Mouse (Mus musculus) megakaryocyte, embryonic 14.5 days (primary cell): ENCODE measurements around the gene Nlrp3. TPM values are rescaled to one million over a fixed set of nuclear protein-coding genes. Genes with fewer than 3 reads are reported as not detected.

Experiments
- H3K27me3 ChIP-seq: replicated peaks from 2 replicates; pipeline ENCODE3; 2012; ENCODE audit warnings: inconsistent platforms
- H3K36me3 ChIP-seq: replicated peaks from 2 replicates; pipeline ENCODE3; 2012; ENCODE audit warnings: low read length, inconsistent platforms, mixed read lengths
- H3K4me1 ChIP-seq: 2 replicates; pipeline ENCODE4 v1.6.1; 2012; ENCODE audit warnings: inconsistent platforms
- H3K4me3 ChIP-seq: replicated peaks from 2 replicates; pipeline ENCODE3; 2012; ENCODE audit warnings: moderate library complexity, mild to moderate bottlenecking, inconsistent platforms
- H3K9me3 ChIP-seq: 2 replicates; pipeline ENCODE4 v1.6.1; 2012; ENCODE audit warnings: inconsistent platforms
- FLI1 ChIP-seq: IDR thresholded peaks from 2 replicates; pipeline ENCODE4 v1.6.1; 2012; ENCODE audit warnings: low read length, inconsistent platforms, mixed read lengths
- GATA1 ChIP-seq: IDR thresholded peaks from 3 replicates; pipeline ENCODE4 v1.6.1; 2012; ENCODE audit warnings: mixed read lengths, low read length, inconsistent platforms, borderline replicate concordance
- polyA plus RNA-seq: library from polyadenylated mRNA; stranded (reverse); fragments of >175 nt; gene quantifications from 2 replicates; pipeline ENCODE4 v1.2.3, GENCODE M21; 2012; ENCODE audit warnings: low replicate concordance; ENCODE audit not compliant: insufficient read depth

The Nlrp3 gene
- 0.41 and 0.84 TPM in 2 replicates for polyA plus RNA-seq

DNA sequence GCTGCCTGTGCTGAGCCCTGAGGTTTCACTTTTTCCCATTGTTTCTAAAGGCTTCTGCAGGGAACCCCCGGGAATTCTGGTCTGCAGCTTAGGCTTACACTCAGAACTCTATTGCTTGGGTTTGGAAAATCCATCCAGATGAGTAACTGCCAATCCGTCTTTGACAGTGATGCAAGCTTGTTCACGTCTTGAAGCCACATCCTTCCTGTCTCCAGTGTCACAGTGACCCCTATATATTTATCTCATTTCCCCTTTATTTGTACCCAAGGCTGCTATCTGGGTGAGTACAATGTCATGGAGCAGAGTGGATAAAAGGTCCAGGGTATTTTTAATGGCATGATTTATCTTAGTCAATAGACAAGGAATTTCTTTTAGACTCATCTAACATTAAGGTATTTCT is at the start of gene Nlrp3:
Gene Nlrp3, plus strand, starts transcription at position 245 of the 400 bp plus-strand sequence.
- Histone ChIP-seq H3K9me3 (peaks cover 14% of the 10 kb centered on the region), H3K4me1 (peaks cover 34% of the 10 kb centered on the region), H3K4me3 (peak within 1 kb of the TSS; percentile 84), H3K27me3 (peaks cover 66% of the 10 kb centered on the region), H3K36me3 (no peaks in the 10 kb centered on the region)
- TF ChIP-seq GATA1 (no peak), FLI1 (no peak)

DNA sequence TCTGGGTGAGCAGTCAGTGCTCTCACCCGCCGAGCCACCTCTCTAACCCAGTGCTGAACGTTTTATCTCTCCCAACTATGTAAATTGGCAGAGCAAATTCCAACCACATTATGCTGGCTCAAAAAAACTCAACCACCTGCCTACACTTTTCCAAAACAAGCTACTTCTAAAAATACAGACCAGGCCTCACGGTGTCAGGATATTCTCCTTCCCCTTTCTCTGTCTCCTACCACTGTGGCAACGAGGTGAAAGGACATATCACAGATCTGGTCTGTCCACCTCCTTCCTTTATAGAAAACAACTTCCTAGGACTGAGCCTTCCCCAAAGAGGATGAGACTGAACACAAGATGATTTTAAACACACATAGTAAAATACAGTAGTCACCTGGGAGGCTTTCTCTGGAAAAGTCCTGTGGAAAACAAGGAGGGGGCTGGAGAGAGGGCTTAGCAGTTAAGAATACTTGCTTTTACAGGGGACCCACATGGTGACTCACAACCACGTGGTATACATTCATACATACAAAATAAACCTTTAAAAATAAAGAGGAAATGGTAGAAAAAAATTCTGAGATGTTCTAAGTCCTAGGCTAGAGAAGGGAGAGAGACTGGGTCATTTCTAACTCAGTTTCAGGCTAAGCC is 44.6 kb upstream of the Nlrp3 start:
- H3K36me3 ChIP-seq, result peaks cover 99% of the 10 kb centered on the region
- peaks cover 21% of the 10 kb centered on the region for H3K4me1 ChIP-seq
- H3K9me3 ChIP-seq, result peaks cover 3% of the 10 kb centered on the region; the same call in 1 of the 2 replicates

DNA sequence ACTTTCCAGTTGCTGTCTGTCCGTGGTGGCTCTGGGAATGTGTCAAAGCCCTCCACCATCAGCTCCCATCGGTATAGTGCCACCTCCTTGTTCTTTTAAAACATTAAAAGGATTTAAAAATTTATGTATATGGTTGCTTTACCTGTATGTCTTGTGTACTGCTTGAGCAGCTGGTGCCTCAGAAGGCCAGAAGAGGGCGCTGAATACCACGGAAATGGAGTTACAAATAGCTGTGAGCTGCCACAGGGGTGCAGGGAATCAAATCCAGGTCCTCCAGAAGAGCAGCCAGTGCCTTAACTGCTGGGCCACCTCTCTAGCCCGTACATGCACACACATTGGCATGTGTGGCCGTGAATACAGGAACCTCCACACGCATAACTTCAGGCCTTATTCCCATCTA is 43.6 kb upstream of the Nlrp3 start:
- Histone ChIP-seq H3K9me3 (peaks cover 3% of the 10 kb centered on the region; the same call in 1 of the 2 replicates), H3K4me3 (no peak overlapping the region), H3K27me3 (no peaks in the 10 kb centered on the region), H3K4me1 (peaks cover 21% of the 10 kb centered on the region), H3K36me3 (peaks cover 99% of the 10 kb centered on the region)
- TF ChIP-seq FLI1, result no peak
- no peak for TF ChIP-seq GATA1

More for the DNA sequence above, 44.6 kb upstream of the Nlrp3 start:
- H3K4me3 ChIP-seq, result no peak overlapping the region
- TF ChIP-seq GATA1 (no peak), FLI1 (no peak)
- no peaks in the 10 kb centered on the region for H3K27me3 ChIP-seq

DNA sequence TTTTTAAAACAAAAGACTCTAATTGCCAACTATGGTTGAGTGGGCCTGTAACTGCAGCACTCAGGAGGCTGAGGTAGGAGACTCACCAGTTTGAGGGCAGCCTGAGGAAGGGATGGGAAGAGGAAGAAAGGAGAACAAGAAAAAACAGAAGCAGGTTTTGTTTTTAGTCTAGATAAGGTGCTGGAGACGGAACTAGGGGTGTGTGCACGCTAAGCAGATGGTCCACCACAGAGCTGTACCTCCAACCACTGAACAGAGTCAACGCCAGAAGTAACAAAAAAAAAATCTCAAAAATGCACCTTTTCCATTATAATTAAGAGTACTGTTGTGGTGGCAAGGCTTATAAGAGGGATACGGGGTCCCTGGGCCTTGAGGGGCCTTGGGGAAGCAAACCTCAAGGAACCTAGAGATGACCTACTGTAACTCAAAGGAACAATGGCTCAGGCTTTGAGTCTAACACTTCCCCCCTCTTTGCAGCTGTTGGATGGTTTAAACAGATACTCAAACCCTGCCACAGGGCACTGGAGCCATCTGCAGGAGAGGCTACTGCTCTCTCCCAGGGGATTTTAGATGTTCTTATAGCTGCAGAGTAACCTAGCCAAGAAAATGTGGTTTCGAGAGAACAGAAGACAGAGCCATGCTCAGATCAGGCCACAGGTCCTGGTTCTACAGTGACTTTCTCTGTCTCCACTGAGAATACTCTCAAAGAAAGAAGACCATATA is 39.2 kb upstream of the Nlrp3 start:
- Histone ChIP-seq H3K9me3 (peaks cover 3% of the 10 kb centered on the region; the same call in 1 of the 2 replicates), H3K4me3 (no peak overlapping the region), H3K36me3 (peaks cover 73% of the 10 kb centered on the region), H3K27me3 (peaks cover 18% of the 10 kb centered on the region), H3K4me1 (peaks cover 39% of the 10 kb centered on the region)
- no peak for TF ChIP-seq GATA1
- TF ChIP-seq FLI1, result no peak

DNA sequence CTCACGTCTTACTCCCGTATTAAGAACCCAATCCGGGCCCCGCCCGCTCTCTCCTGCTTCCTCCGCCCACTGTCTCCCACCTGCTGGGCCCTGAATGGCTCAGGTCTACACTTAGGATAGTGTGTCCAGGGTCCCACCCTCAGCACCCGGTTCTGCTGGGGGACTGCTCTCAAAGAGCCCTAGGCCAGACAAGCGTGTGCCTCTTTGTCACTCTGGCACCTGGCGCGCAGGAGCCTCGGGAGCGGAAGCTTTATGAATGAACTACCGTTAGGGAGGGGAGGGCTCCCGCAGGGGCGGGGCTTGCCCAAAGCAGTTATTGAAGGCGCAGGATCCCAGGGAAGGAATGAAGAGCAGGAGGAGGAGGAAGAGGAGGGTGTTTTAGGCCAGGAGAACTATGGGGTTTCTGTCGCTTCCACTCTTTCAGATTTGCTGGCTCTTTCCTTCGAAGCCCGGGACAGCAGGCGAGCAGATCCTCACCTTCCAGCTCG is 36.0 kb upstream of the Nlrp3 start:
- no peak for TF ChIP-seq FLI1
- TF ChIP-seq GATA1, result no peak
- Histone ChIP-seq H3K27me3 (peaks cover 32% of the 10 kb centered on the region), H3K36me3 (peaks cover 46% of the 10 kb centered on the region), H3K9me3 (no peaks in the 10 kb centered on the region), H3K4me1 (peaks cover 23% of the 10 kb centered on the region), H3K4me3 (peak overlapping the region; percentile 93)

DNA sequence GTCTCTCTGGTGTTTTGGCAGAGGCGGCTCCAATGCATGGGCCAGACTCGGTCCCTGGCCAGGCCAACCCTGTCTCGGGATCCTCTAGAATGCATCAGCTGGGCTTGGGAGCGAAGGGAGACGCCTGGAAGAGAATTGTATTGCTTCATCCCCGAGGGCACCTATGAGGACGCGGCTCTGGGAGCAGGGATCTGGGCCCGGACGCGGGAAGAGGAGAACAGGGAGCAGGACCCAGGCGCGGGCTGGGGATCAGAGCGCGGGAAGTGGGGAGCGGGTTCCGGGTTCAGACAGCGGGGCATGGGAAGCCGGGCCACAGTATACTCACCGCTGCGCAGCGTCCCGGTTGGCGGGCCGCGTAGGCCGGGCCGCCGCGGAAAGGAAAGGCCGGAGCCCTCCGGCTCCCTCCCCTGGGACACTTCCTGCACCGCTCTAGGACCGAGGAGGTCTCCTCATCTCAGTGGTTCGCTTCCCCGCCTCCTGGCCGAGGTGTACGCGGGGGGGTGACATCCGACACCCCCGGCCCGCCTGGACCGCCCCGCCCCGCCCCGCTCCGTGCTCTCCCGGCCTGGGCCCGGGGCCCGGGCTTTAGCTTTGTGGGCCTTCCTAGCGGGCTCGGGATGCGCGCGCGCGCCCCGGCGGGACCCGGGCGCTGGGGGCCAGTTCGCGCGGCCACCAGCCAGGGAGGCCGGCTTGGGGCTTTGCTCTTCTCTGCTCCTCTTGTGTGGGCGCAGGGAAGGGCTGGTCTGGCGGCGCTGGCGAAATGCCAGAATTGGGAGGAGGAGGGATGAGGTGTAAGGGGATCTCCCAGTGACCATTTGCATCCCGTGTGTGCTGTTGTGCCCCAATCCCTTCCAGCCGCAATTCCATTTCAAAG is 35.3 kb upstream of the Nlrp3 start:
- Histone ChIP-seq H3K4me1 (peaks cover 23% of the 10 kb centered on the region), H3K27me3 (peaks cover 32% of the 10 kb centered on the region), H3K4me3 (peak overlapping the region; percentile 93), H3K36me3 (peaks cover 43% of the 10 kb centered on the region), H3K9me3 (no peaks in the 10 kb centered on the region)
- no peak for TF ChIP-seq GATA1
- no peak for TF ChIP-seq FLI1

DNA sequence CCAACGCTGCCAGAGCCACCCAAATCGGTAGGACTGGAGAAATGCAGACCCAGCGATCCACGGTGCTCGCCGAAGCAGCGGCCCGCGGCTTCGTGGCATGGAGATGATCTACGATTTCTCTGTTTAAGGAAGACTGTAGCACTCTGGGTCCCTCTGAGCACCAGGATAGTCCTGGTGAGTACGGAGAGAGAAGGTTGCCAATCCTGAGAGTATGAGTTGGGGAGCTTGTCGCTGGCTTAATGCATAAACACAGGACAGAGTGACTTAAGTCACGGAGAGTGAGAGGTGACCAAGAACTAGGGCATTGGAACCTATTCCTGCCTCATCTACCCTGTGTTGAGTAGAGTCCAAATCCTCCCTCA is 34.7 kb upstream of the Nlrp3 start:
- H3K27me3 ChIP-seq, result peaks cover 32% of the 10 kb centered on the region
- TF ChIP-seq FLI1 (no peak), GATA1 (no peak)
- H3K9me3 ChIP-seq, result no peaks in the 10 kb centered on the region
- H3K4me1 ChIP-seq, result peaks cover 23% of the 10 kb centered on the region
- peak overlapping the region; percentile 93 for H3K4me3 ChIP-seq
- H3K36me3 ChIP-seq, result peaks cover 37% of the 10 kb centered on the region

DNA sequence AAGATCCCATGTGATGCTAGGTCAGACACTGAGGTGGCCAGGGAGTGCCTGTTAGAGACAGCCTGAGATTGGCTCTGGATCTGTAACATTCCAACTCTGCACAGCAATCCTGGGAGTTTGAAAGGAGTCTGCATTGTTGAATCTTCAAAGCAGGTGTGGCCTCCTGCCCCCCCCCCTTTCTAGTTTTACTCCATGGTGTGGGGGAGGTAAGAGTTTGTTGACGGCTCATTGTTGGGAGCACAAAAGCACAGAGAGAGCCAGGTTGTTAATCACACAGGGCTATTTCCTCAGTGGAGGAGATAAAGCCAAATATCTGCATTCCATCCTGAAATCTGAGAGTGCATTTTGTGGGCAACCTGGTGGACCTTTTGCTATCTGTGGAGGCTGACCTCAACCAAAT is 29.8 kb upstream of the Nlrp3 start:
- Histone ChIP-seq H3K4me1 (peaks cover 11% of the 10 kb centered on the region), H3K9me3 (no peaks in the 10 kb centered on the region), H3K36me3 (peaks cover 10% of the 10 kb centered on the region), H3K4me3 (no peak overlapping the region), H3K27me3 (peaks cover 40% of the 10 kb centered on the region)
- TF ChIP-seq GATA1, result no peak
- no peak for TF ChIP-seq FLI1

DNA sequence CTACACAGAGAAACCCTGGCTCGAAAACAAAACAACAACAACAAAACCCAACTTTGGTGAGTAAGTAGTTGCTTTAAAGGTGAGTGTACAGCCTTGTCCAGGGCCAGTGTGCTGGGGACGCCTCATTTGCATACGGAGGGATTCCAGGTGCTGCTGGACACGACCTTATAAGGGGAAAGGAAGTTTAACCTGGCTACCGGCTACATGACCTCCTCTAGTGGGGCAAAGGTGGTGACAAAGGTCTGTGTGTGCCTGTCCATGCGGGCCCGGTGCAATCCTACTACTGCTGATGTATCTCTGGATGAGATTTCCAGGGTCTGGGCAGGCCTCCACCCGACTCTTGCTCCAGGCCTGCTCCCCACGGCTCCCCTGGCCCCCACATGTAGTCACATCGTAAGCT is 28.6 kb upstream of the Nlrp3 start:
- no peaks in the 10 kb centered on the region for H3K9me3 ChIP-seq
- no peak for TF ChIP-seq GATA1
- TF ChIP-seq FLI1, result no peak
- H3K4me3 ChIP-seq, result no peak overlapping the region
- peaks cover 6% of the 10 kb centered on the region; the same call in 1 of the 2 replicates for H3K4me1 ChIP-seq
- H3K27me3 ChIP-seq, result peaks cover 33% of the 10 kb centered on the region
- peaks cover 7% of the 10 kb centered on the region for H3K36me3 ChIP-seq
